Mouse (Mus musculus): ENCODE results near the gene Hist1h2bf.
"Not testable (repeated sequence)": the region's sequence is repeated elsewhere in the genome, so short reads cannot be mapped to it uniquely, and the experiment has no call there.

Gene Hist1h2bf

DNA sequence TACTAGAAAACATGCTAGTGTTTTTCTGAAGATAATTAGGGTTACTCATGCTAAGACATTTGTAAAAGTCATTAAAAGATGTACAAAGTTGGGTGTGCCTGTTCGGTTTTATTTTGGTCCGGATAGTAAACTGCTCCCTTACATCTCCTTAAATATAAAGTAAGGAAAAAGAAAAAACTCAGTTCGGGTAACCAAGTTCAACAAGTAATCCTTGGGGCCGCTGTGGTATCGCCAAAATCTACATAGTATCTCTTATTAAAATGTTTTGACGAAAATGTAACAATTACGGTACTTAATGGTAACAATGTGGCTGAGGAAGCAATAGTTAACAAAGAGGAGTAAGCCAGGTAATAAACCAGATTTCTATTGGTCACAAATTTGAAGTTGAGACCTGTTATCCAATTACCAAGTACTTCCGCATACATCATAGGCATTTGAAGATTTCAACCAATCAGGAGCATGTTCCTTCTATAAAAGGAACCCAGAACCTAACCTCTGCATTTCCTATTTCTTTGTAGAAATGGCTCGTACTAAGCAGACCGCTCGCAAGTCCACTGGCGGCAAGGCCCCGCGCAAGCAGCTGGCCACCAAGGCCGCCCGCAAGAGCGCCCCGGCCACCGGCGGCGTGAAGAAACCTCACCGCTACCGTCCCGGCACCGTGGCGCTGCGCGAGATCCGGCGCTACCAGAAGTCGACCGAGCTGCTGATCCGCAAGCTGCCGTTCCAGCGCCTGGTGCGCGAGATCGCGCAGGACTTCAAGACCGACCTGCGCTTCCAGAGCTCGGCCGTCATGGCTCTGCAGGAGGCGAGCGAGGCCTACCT is 29.8 kb downstream of the Hist1h2bf start, which contains the start of gene Hist1h3f:
TSS of gene Hist1h3f (plus strand) at position 88 of the 822 bp plus-strand sequence.
- peak; percentile 91 to 95 for DNase-seq (ENCODE audit: low spot score in 2 of 2)

GRCm38 (mm10) chr13:23542999-23543607 is 30.9 kb downstream of the Hist1h2bf start, which contains the start of gene Hist1h2bh:
Gene Hist1h2bh, minus strand, starts transcription at chr13:23543392.
- peak; percentile 88 to 95 for DNase-seq (ENCODE audit: low spot score in 2 of 2)

- DNase-seq (ENCODE audit: low spot score in 2 of 2) = not testable (repeated sequence)
Measured at GRCm38 (mm10) chr13:23542225-23542980, 31.6 kb downstream of the Hist1h2bf start.

DNA sequence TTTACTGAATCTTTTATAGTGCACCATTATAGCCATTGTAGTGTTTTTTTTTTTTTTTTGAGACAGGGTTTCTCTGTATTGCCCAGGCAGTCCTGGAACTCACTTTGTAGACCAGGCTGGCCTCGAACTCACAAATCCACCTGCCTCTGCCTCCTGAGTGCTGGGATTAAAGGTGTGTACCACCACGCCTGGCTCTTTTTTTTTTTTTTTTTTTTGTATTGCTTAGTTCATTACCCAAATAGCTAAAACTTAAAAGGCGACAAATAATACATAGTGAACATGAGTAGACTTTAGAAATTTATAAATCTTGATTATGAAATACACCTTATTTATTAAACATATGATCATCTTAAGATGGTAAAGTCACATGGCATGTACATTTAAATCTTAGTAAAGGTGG is 32.5 kb downstream of the Hist1h2bf start:
- DNase-seq (ENCODE audit: low spot score in 2 of 2) = no peak

GRCm38 (mm10) chr13:23539821-23540220 is 34.2 kb downstream of the Hist1h2bf start:
- DNase-seq (ENCODE audit: low spot score in 2 of 2) = not testable (repeated sequence)

DNA sequence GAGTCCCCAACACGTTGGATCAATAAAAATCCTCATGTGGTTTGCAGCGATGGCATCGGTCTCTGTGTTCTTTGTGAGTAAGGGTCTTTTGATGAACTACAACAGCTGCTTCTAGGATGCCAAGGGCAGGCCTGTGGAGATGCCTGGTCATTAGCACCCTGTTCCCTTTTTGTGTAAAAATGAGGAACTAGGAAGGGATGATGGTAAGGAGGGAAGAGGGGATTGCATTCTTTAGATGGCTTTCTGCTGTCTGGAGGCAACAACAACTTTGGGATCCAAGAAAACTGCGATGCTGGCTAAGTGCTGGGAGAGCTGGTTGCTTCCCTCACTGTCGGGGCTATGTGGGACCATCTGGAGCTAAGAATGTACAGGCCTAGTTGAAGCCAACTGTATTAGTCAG is 35.7 kb downstream of the Hist1h2bf start:
- DNase-seq (ENCODE audit: low spot score in 2 of 2) = no peak

DNA sequence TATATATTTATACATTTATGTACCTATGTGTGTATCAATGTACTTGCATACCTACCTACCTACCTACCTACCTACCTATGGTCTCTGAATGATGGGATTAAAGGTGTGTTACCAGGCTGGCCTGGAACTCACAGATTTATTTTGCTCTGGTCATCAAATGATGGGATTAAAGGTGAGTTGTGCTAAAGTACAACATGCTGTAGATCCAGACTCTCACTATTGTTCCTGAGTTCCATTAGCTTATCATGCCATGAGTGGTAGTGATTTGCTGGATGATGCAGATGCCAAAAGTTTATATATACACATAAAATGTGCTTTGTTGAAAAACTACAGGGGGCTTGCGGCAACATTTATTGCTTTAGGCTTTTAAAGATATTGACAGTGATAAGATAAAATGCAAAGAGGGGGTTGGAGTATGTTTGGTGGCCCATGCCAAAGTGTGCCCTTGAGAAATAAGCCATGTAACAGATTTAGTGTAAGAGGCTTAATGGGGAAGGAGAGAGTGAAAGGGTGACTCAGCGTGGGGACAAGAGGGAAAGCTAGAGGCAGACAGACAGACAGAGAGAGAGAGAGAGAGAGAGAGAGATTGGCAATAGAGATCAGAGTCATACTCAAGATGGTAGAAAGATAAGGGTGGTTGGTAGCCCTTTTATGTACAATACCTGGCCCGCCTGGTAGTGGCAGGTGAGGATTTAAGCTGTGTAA is 36.8 kb downstream of the Hist1h2bf start:
- no peak for DNase-seq (ENCODE audit: low spot score in 2 of 2)

GRCm38 (mm10) chr13:23536076-23536822 is 37.7 kb downstream of the Hist1h2bf start:
- no peak for DNase-seq (ENCODE audit: low spot score in 2 of 2)

DNA sequence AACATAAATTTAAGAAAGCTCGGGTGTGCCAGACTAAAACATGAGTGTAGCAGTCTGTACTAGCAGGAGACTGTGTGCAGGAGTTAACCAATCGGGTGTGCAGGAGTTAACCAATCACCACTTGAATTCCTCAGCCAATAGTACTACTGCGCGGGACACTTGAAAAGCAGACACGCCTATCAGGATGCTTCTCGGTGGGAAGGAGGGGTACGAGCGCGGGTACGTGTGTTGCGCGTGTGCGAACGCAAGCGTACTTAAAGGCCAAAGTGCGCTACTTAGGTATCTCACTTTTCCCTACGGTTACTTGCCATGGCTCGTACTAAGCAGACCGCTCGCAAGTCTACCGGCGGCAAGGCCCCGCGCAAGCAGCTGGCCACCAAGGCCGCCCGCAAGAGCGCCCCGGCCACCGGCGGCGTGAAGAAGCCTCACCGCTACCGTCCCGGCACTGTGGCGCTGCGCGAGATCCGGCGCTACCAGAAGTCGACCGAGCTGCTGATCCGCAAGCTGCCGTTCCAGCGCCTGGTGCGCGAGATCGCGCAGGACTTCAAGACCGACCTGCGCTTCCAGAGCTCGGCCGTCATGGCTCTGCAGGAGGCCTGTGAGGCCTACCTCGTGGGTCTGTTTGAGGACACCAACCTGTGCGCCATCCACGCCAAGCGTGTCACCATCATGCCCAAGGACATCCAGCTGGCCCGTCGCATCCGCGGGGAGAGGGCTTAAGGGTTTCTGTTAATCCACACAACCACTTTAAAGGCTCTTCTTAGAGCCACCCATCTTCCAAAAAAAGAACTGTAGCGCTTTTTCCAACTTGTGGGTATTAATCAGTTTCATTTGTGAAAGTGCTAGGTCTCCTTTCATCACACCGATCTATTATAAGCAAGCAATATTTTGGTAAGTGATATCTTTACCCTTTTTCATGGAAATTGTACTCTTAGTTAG is 38.6 kb downstream of the Hist1h2bf start, which contains the start of gene Hist1h3g:
TSS of gene Hist1h3g (plus strand) at position 286 of the 939 bp plus-strand sequence.
- peak; percentile 84 to 90 for DNase-seq (ENCODE audit: low spot score in 2 of 2)

DNA sequence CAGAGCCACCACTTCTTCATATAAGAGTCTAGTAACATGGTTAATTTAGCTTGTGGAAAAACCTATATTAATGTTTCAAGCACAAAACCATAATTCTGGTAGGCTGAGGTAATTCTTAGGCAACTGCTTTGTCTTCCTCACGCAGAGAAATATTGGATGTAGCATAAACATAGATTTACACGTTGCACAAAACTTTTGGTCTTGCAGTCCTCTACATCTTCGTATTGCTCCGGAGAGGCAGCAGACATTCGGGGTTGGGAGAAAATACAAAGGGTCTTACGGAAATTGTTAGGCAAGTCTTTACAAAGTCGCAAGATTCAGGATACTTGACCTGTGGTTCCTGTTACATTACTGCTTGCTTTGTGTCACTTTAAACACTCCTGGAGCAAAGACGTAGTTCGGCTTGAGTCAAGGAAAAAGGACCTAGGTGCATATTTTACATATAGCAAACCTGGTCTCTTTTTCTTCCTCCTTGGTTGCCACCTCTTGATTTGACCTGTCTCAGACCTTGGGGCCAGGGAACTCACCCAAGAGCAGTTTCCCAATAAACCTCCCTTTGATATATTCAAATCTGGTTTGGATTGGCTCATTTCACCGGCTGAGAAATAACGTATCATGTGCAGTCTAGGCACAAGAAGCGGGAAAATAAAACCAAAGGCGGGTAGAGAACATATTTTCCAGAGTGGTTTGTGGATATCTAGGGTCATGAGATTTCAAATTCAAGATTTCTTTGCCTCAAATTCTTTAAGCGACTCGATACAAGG is 39.4 kb downstream of the Hist1h2bf start:
- no peak for DNase-seq (ENCODE audit: low spot score in 2 of 2)

DNA sequence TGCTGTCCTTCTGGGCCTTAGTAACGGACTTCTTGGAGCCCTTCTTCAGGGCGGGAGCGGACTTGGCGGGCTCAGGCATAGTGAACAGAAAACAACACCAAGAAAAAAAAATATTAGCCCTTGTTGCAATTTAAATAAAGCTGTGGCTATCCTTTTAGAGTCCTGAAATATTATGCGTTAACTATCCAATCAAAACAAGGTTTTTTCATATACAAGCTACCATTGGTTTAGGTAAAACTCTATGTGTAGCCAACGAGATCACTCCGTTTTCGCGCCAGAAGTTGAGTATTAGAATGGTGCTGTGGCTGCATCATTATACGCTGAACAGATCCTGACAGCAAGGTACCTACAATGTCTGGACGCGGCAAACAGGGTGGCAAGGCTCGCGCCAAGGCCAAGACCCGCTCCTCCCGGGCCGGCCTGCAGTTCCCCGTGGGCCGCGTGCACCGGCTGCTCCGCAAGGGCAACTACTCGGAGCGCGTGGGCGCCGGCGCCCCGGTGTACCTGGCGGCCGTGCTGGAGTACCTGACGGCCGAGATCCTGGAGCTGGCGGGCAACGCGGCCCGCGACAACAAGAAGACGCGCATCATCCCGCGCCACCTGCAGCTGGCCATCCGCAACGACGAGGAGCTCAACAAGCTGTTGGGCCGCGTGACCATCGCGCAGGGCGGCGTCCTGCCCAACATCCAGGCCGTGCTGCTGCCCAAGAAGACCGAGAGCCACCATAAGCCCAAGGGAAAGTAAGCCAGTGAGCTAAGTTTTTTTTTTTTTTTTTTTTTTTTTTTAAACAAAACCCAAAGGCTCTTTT is 40.2 kb downstream of the Hist1h2bf start, which contains the start of gene Hist1h2af:
TSS of gene Hist1h2af (plus strand) at position 347 of the 808 bp plus-strand sequence.
- peak in 1 of 2 experiments; percentile 64 for DNase-seq (ENCODE audit: low spot score in 2 of 2)

DNA sequence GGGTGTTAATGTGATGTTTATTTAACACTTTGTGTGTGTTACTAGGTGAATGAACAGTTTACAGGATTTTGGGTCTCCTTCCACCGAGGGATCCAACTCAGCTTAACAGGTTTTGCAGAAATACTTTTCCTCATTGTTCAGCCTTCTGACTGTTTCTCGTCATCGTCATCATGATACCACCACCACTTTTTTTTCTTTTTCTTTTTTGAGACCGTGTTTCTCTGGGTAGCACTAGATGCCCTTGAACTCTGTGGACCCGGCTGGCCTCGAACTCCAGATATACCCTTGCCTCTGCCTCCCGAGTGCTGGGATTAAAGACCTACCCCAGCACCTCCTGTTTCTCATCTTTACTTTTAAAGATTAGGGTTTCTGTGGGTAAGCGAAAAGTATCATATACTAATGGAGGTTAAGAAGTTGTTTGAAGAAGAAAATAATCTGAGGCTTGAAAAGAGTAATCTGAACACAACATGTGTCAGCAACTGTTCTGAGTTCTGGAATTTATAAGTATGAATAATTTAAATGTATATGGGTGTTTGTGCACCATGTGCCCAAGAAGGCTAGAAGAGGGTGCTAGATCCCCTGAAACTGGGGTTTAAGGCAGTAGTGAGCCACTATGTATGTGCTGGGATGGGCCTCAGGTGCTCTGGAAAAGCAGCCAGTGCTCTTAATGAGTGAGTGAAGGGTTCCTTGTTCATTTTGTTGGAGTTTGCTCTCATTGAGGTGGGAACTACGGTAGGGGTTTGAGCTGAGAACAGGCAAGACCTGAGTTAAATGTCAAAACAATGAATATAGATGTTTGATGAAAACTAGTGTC is 41.5 kb downstream of the Hist1h2bf start:
- DNase-seq (ENCODE audit: low spot score in 2 of 2) = no peak

DNA sequence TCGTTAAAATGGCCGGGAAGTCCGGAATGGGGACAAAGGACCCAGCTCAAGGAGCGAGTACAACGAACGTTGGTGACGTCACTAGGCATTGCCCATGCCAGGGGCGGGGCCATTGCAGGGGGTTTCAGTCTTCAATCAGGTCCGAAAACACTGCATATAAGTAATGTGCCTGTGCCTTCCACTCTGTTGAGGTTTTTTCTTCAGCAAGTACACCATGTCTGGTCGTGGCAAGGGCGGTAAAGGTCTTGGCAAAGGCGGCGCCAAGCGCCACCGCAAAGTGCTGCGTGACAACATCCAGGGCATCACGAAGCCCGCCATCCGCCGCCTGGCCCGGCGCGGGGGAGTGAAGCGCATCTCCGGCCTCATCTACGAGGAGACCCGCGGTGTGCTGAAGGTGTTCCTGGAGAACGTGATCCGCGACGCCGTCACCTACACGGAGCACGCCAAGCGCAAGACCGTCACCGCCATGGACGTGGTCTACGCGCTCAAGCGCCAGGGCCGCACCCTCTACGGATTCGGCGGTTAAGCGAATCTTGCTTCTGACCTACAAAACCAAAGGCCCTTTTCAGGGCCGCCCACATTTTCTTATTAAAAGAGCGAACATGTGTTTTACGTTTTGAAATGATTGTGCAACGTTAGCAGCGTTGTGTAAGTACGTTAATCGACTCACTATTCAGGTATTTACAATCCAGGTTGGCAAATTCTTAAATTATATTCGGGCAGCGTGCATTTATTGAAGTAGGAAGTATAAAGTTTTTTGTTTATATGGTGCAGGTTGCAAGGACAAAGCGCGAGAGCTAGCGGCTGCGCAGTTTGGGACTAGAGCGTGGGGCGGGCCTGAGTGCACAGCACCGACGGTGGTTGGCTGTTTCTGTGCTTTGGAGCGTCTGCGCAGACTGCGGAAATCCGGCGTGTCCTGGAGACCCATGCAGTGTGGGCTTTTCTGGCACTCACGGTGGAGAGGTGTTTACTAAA is 42.8 kb downstream of the Hist1h2bf start, which contains the start of gene Hist1h4h:
TSS of gene Hist1h4h (plus strand) at position 150 of the 975 bp plus-strand sequence.
- DNase-seq (ENCODE audit: low spot score in 2 of 2) = peak; percentile 97 to 98

GRCm38 (mm10) chr13:23530181-23530900 is 43.7 kb downstream of the Hist1h2bf start:
- peak; percentile 54 to 82 for DNase-seq (ENCODE audit: low spot score in 2 of 2)
